Mouse (Mus musculus): Measurements from ENCODE around the gene Map6. TPM values are rescaled to one million over a fixed set of nuclear protein-coding genes. Genes with fewer than 3 reads are reported as not detected.

The Map6 gene
- total and polyA plus RNA-seq, 3 experiments: 3.3 to 4.3 (median 3.5) TPM

DNA sequence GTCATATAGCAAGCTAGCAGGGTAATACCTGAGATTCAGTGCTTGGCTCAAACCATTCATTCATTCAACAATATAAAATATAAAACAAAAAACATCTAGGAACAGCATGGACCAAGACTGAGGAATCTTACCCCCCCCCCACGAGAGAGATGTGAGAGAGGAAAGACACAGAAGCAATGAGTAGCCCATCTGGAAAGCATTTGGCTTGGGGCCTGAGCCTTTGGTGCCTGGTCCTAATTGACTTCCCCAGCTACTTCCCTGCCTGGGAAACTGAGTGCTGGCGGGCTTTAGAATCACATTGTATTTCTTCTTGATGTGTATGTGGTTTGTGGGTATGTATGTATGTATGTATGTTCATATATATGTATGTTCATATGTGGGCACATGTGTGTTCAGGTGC is 31.6 kb upstream of the Map6 start:
- DNase-seq: no peak
- intact Hi-C loops (cut with DNase I): no loop called here
- H3K9ac ChIP-seq (ENCODE audit: low read depth, low read length): no peak overlapping the region
- no peak overlapping the region for H3K27ac ChIP-seq
- no peaks in the 10 kb centered on the region; the same call in 1 of the 2 replicates for H3K27me3 ChIP-seq (ENCODE audit: control insufficient read depth, insufficient read depth, low read length)
- 63% methylated on average over 2 of the region's 2 CpGs for WGBS
- no peak overlapping the region for H3K4me3 ChIP-seq
- H3K4me1 ChIP-seq (ENCODE audit: control insufficient read depth, insufficient read depth, low read length): no peaks in the 10 kb centered on the region
- TF ChIP-seq POLR2A (IDR thresholded peaks at IDR 0.05; ENCODE audit: insufficient read depth, low read depth, low read length) (no peak), EP300 (IDR thresholded peaks at IDR 0.05; ENCODE audit: insufficient read depth, low read depth, low read length) (no peak), CTCF (IDR thresholded peaks at IDR 0.05) (no peak)
- no peaks in the 10 kb centered on the region for H3K79me2 ChIP-seq (replicated peaks; ENCODE audit: control insufficient read depth, insufficient read depth, low read length)
- H3K36me3 ChIP-seq (ENCODE audit: control insufficient read depth, insufficient read depth, low read length): no peaks in the 10 kb centered on the region

DNA sequence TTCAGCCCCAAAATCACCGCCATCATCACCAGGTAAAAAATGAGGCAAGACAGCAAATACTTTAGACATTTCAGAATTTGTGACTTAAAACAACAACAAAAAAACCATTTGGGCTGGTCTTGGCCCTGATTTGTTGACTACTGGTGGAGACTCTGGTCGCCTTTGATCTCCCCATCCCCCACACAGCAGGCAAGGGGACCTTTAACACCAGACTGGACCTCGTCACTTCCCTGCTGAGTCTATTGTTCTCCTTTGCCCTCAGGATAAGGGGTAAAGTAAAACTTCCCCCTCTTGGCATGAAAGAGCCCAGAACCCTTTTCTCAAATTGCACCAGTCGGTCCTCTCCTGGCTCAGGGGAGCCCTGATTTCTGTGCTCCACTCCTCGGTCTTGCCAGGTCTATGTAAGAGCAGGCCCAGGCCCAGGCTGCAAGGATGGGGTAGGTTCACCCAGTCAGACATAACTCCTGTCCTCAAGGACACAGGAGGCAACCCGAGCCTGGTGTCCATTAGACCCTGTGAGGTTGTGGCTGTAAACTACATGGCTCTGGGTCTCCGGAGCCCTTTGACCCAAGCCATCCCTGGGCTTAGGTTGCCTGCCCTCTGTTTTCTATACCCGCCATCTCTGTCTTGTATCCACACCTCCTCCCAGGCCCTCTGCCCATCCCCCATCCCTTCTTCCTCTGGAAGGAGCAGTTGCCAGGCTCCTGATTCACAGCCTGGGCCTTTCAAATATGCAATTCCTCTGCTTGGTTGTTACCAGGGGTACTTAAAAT is 30.2 kb upstream of the Map6 start:
- 65% methylated on average over 8 of the region's 8 CpGs for WGBS
- TF ChIP-seq EP300 (IDR thresholded peaks at IDR 0.05; ENCODE audit: insufficient read depth, low read depth, low read length) (no peak), POLR2A (IDR thresholded peaks at IDR 0.05; ENCODE audit: insufficient read depth, low read depth, low read length) (no peak), CTCF (IDR thresholded peaks at IDR 0.05) (no peak)
- Histone ChIP-seq H3K79me2 (replicated peaks; ENCODE audit: control insufficient read depth, insufficient read depth, low read length) (no peaks in the 10 kb centered on the region), H3K9ac (ENCODE audit: low read depth, low read length) (no peak overlapping the region), H3K4me1 (ENCODE audit: control insufficient read depth, insufficient read depth, low read length) (no peaks in the 10 kb centered on the region), H3K4me3 (no peak overlapping the region), H3K27me3 (ENCODE audit: control insufficient read depth, insufficient read depth, low read length) (no peaks in the 10 kb centered on the region; the same call in 1 of the 2 replicates), H3K27ac (no peak overlapping the region), H3K36me3 (ENCODE audit: control insufficient read depth, insufficient read depth, low read length) (no peaks in the 10 kb centered on the region)
- DNase-seq: no peak
- intact Hi-C loops (cut with DNase I): no loop called here

DNA sequence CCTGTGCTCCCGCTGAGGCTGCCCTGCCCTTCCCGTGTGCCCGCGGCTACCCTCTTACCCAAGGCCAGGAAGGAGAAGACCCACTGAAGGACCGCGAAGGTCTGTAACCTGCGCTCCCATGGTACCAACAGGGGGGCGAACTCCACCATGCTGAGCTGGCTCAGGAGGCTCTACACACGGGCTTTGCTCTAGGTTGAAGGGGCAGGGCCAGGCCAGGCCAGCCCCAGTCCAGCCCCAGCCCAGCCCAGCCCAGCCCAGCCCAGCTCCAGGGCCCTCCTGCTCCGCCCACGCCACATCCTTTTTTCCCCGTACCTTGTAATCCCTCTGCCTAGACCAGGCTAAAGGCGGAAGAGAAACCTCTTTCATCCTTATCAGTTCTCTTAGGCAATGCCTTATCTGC is 28.8 kb upstream of the Map6 start, which contains the start of gene Mogat2:
Gene Mogat2, minus strand, starts transcription at position 203 of the 400 bp plus-strand sequence.
- no peak within 1 kb of the TSS for H3K27ac ChIP-seq
- no peak for DNase-seq
- no peaks in the 10 kb centered on the region for H3K79me2 ChIP-seq (replicated peaks; ENCODE audit: control insufficient read depth, insufficient read depth, low read length)
- no peak within 1 kb of the TSS for H3K9ac ChIP-seq (ENCODE audit: low read depth, low read length)
- H3K4me3 ChIP-seq: no peak within 1 kb of the TSS
- H3K4me1 ChIP-seq (ENCODE audit: control insufficient read depth, insufficient read depth, low read length): no peaks in the 10 kb centered on the region
- intact Hi-C loops (cut with DNase I): no loop called here
- H3K27me3 ChIP-seq (ENCODE audit: control insufficient read depth, insufficient read depth, low read length): no peaks in the 10 kb centered on the region; the same call in 1 of the 2 replicates
- TF ChIP-seq EP300 (IDR thresholded peaks at IDR 0.05; ENCODE audit: insufficient read depth, low read depth, low read length) (no peak), POLR2A (IDR thresholded peaks at IDR 0.05; ENCODE audit: insufficient read depth, low read depth, low read length) (no peak), CTCF (IDR thresholded peaks at IDR 0.05) (no peak)
- WGBS: 9% methylated on average over 13 of the region's 13 CpGs
- H3K36me3 ChIP-seq (ENCODE audit: control insufficient read depth, insufficient read depth, low read length): no peaks in the 10 kb centered on the region

DNA sequence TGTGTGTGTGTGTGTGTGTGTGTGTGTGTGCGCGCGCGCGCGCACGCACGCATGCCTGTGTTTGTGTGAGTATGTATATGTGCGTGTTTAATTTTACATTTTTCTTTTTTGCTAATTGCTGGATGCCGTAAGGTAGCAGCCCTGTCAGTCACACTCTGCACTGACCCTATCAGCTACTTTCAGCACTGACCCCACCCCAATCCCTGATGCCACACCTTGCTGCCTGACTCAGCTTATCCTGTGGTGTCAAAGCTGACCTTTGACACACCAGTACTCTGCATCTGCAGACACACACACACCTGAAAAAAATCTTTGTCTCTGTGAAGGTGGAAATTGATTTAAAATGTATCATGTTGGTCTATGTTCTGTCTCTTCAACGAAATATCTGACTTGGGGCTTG is 25.1 kb upstream of the Map6 start:
- Histone ChIP-seq H3K36me3 (ENCODE audit: control insufficient read depth, insufficient read depth, low read length) (no peaks in the 10 kb centered on the region), H3K9ac (ENCODE audit: low read depth, low read length) (no peak overlapping the region), H3K4me1 (ENCODE audit: control insufficient read depth, insufficient read depth, low read length) (no peaks in the 10 kb centered on the region), H3K4me3 (no peak overlapping the region), H3K27ac (no peak overlapping the region), H3K79me2 (replicated peaks; ENCODE audit: control insufficient read depth, insufficient read depth, low read length) (no peaks in the 10 kb centered on the region), H3K27me3 (ENCODE audit: control insufficient read depth, insufficient read depth, low read length) (no peaks in the 10 kb centered on the region; the same call in 1 of the 2 replicates)
- no peak for DNase-seq
- intact Hi-C loops (cut with DNase I): no loop called here
- WGBS: 98% methylated on average over 11 of the region's 11 CpGs
- no peak for TF ChIP-seq POLR2A (IDR thresholded peaks at IDR 0.05; ENCODE audit: insufficient read depth, low read depth, low read length)
- no peak for TF ChIP-seq CTCF (IDR thresholded peaks at IDR 0.05)
- no peak for TF ChIP-seq EP300 (IDR thresholded peaks at IDR 0.05; ENCODE audit: insufficient read depth, low read depth, low read length)

DNA sequence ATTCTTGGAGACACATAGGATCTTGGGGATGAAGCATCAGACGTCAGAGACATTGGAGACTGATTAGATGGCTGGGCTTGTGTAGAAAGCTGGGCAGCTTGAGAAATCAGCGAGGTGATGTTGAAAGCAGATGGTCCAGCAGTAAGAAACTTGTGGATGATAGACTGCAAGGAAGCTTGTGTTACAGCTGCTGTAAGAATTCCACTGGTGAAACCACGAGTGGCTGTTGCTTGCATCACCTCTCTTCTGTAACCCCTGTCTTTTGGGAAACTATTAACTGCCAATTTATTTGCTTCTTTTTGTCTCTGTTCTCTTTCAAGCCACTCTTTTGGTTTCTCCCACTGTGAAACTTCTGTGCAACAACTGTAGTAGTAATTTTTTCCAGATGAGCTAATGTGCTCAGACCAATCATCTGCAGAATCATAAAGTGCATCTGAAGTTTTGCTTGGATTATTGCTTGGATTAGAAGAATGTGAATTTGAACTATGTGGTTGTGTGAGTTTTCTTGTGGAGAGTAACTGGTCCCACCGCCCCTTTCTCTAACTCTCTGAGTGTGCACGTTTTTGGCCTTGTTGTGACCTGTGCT is 19.0 kb upstream of the Map6 start:
- TF ChIP-seq POLR2A (IDR thresholded peaks at IDR 0.05; ENCODE audit: insufficient read depth, low read depth, low read length): no peak
- TF ChIP-seq CTCF (IDR thresholded peaks at IDR 0.05): no peak
- no peak for TF ChIP-seq EP300 (IDR thresholded peaks at IDR 0.05; ENCODE audit: insufficient read depth, low read depth, low read length)
- H3K4me3 ChIP-seq: no peak overlapping the region
- H3K27ac ChIP-seq: no peak overlapping the region
- no peak overlapping the region for H3K9ac ChIP-seq (ENCODE audit: low read depth, low read length)
- H3K36me3 ChIP-seq (ENCODE audit: control insufficient read depth, insufficient read depth, low read length): no peaks in the 10 kb centered on the region
- 66% methylated on average over 5 of the region's 5 CpGs for WGBS
- peaks cover 1% of the 10 kb centered on the region; the same call in 1 of the 2 replicates for H3K4me1 ChIP-seq (ENCODE audit: control insufficient read depth, insufficient read depth, low read length)
- no peaks in the 10 kb centered on the region for H3K79me2 ChIP-seq (replicated peaks; ENCODE audit: control insufficient read depth, insufficient read depth, low read length)
- DNase-seq: no peak
- intact Hi-C loops (cut with DNase I): no loop called here
- peaks cover 4% of the 10 kb centered on the region for H3K27me3 ChIP-seq (ENCODE audit: control insufficient read depth, insufficient read depth, low read length)
